Mouse (Mus musculus) small intestine, adult 2 months (tissue): Measurements from ENCODE around the gene G430095P16Rik. TPM values are rescaled to one million over a fixed set of nuclear protein-coding genes. Genes with fewer than 3 reads are reported as not detected.

ENCODE experiments used
- H3K27ac ChIP-seq: fragments of 200-500 bp; 2 replicates; pipeline ENCODE4 v1.5.1; 2012; ENCODE audit warnings: low read depth, low read length, control low read depth, inconsistent platforms; ENCODE audit not compliant: insufficient read depth
- H3K27me3 ChIP-seq: fragments of 200-500 bp; 2 replicates; pipeline ENCODE4 v1.6.1; 2012; ENCODE audit warnings: mild to moderate bottlenecking, moderate library complexity, low read length, inconsistent platforms; ENCODE audit not compliant: control insufficient read depth, insufficient read depth
- H3K36me3 ChIP-seq: fragments of 200-500 bp; 2 replicates; pipeline ENCODE4 v1.6.1; 2012; ENCODE audit warnings: mild to moderate bottlenecking, low read length, control low read depth, inconsistent platforms; ENCODE audit not compliant: control insufficient read depth, insufficient read depth
- H3K4me1 ChIP-seq: fragments of 200-500 bp; 2 replicates; pipeline ENCODE4 v1.6.1; 2012; ENCODE audit warnings: low read length, inconsistent platforms, mixed read lengths; ENCODE audit not compliant: control insufficient read depth, insufficient read depth, insufficient read length
- H3K4me3 ChIP-seq: fragments of 200-500 bp; 2 replicates; pipeline ENCODE4 v1.5.1; 2012; ENCODE audit warnings: low read depth, mild to moderate bottlenecking, control low read depth, inconsistent platforms, low read length, moderate library complexity
- CTCF ChIP-seq: fragments of 200-500 bp; IDR thresholded peaks from 2 replicates; pipeline ENCODE4 v1.5.1; 2012; ENCODE audit warnings: low read depth, mild to moderate bottlenecking, control low read depth, inconsistent platforms, low read length, moderate library complexity, mixed read lengths; ENCODE audit not compliant: insufficient replicate concordance, insufficient read length; ENCODE audit errors: extremely low read depth
- POLR2A ChIP-seq: fragments of 200-500 bp; IDR thresholded peaks from 2 replicates; pipeline ENCODE4 v1.6.1; 2012; ENCODE audit warnings: low read depth, mild to moderate bottlenecking, control low read depth, inconsistent platforms, low read length, moderate library complexity
- WGBS: fragments of 180-500 bp; shearing (Covaris S2); methylation state at CpG from one replicate; pipeline ENCODE4 v1.1.7; 2018; 5-methylcytosine and 5-hydroxymethylcytosine counted together
- polyA plus RNA-seq: library from polyadenylated mRNA; depleted of rRNA; stranded (reverse); fragments of >200 nt; gene quantifications from 2 replicates; pipeline ENCODE4 v1.2.3, GENCODE M21; 2012; rRNA removed

The G430095P16Rik gene
- 0.30 TPM in 2 replicates for polyA plus RNA-seq

DNA sequence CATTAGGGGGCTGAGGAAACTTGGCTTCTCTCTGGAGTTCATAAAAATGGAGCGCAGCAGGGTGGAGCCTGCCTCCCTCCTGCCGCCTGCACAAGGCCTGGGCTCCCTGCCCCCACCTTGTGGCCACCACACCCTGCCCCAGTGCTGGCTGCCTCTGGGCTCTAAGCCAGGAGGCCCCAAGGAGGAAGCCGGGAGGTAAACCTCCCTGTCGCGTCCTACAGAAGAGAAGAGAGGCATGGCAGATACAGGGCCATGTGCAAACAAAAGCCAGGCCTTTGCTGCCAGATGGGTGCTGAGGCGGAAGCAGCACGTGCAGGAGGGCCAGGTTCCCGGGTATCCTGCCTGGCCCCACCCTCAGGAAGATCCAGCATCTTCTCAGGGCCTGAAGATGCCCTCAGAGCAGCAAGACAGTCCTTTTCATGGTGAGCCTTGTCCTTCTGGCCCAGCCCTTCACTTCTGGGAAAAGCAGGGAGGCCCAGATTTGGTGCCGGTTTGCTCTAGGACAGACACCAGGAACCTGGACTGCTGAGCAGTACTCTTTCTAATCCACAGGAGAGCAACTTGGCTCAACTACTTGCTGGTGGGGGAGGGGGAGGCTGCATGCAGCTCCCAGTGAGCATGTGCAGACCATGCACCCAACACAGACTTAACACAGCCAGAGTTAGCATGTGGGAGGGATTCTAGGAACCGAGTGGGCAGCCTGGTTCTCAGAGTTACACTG, at the start of gene G430095P16Rik:
Gene G430095P16Rik, plus strand, starts transcription at position 158 of the 721 bp plus-strand sequence.
- TF ChIP-seq POLR2A (no peak), CTCF (0 out of 2 replicates have a peak, but pooled peaks have one; percentile 13)
- Histone ChIP-seq H3K4me1 (peaks cover 19% of the 10 kb centered on the region), H3K27me3 (no peaks in the 10 kb centered on the region), H3K4me3 (peak within 1 kb of the TSS; percentile 1; the same call in 1 of the 2 replicates), H3K36me3 (peaks cover 21% of the 10 kb centered on the region), H3K27ac (peak within 1 kb of the TSS; percentile 44)
- WGBS: 7% methylated on average over 10 of the region's 10 CpGs

DNA sequence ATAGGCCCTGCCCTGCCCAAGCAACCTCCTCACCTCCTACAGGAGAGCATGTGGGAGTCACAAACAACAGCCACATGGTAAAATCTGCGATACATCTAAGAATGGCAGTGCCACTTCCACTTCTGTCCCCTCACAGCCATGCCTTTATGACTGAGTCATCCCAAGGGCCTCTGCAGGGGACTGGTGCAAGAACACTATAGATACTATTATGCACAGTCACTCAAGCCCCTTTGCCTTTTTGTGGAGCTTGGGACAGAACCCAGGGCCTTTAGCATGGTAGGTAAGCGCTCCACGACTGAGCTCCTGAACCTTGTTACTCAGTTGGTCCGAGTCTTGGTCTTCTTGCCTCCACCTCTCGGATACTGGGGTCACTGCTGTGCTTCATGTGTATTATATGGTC, 45.5 kb upstream of the G430095P16Rik start:
- no peak for TF ChIP-seq POLR2A
- 89% methylated on average over 5 of the region's 5 CpGs for WGBS
- no peaks in the 10 kb centered on the region for H3K27me3 ChIP-seq
- no peak overlapping the region for H3K27ac ChIP-seq
- no peaks in the 10 kb centered on the region for H3K4me1 ChIP-seq
- no peak overlapping the region for H3K4me3 ChIP-seq
- peaks cover 44% of the 10 kb centered on the region for H3K36me3 ChIP-seq

DNA sequence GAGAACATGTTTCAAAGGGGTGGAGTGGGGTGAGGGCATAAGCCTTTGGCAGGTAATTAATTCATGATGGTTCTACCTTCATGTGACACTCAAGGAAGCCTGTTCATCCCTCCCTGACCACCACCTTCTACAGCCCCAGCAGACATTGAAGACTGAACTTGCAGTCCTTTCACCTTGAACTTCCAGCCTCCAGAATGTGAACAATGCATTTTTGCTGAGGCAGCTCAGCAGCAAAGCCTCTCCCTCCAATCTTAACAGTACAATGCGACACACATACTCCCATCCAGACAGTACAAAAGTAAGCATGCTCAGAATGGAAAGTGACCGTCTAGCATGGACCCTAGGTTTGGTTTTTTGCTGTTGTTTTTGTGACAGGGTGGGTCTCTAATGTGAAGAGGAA, 41.3 kb upstream of the G430095P16Rik start:
- Histone ChIP-seq H3K4me3 (no peak overlapping the region), H3K27me3 (no peaks in the 10 kb centered on the region), H3K4me1 (peaks cover 11% of the 10 kb centered on the region; the same call in 1 of the 2 replicates), H3K36me3 (peaks cover 8% of the 10 kb centered on the region; the same call in 1 of the 2 replicates), H3K27ac (no peak overlapping the region)
- WGBS: 81% methylated on average over 2 of the region's 2 CpGs
- TF ChIP-seq POLR2A: no peak
- TF ChIP-seq CTCF: no peak

DNA sequence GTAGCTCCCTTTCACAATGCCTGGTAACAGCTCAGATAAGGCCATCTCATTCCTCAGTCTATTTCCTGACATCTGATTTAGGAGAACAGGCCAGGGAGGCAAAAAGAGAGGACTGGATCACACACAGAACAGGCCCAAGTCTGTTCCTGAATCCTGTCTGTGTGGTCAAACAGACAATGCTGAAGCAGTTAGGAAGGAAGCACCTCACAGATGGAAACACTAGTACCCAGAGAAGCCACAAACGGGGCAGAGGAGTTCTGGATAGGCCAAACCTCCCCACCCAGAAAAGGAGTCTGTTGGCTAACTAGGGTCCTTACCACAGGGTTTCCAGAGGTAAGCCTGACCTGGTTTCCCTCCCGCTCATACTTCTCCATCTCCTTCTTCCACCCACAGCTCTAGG, 40.5 kb upstream of the G430095P16Rik start:
- WGBS: 82% methylated on average over 2 of the region's 2 CpGs
- no peak for TF ChIP-seq POLR2A
- no peak overlapping the region for H3K27ac ChIP-seq
- H3K4me3 ChIP-seq: no peak overlapping the region
- H3K4me1 ChIP-seq: peaks cover 13% of the 10 kb centered on the region; the same call in 1 of the 2 replicates
- H3K27me3 ChIP-seq: no peaks in the 10 kb centered on the region
- H3K36me3 ChIP-seq: peaks cover 4% of the 10 kb centered on the region; the same call in 1 of the 2 replicates

DNA sequence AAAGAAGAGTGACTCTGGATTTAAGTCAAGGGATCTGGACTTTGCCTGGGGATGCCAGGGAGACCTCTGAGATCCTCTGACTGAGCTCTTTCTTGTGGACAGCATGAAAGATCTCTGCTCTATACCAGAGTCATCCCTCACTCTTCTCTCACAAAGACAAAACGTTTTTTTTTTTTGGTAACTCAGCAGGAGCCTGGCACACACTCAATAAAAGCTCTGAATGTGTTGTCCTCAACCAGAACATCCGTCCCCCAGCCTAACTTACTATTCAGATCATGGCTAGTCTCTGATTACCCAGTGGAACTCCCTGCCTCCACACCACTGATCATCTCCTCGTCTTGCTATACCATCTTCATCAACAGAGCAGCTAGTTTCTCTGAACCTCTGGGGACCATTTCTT, 38.3 kb upstream of the G430095P16Rik start:
- no peak overlapping the region for H3K4me3 ChIP-seq
- H3K4me1 ChIP-seq: peaks cover 13% of the 10 kb centered on the region
- H3K36me3 ChIP-seq: peaks cover 4% of the 10 kb centered on the region; the same call in 1 of the 2 replicates
- no peaks in the 10 kb centered on the region for H3K27me3 ChIP-seq
- TF ChIP-seq POLR2A: no peak
- 62% methylated on average over 3 of the region's 3 CpGs for WGBS
- no peak overlapping the region for H3K27ac ChIP-seq

DNA sequence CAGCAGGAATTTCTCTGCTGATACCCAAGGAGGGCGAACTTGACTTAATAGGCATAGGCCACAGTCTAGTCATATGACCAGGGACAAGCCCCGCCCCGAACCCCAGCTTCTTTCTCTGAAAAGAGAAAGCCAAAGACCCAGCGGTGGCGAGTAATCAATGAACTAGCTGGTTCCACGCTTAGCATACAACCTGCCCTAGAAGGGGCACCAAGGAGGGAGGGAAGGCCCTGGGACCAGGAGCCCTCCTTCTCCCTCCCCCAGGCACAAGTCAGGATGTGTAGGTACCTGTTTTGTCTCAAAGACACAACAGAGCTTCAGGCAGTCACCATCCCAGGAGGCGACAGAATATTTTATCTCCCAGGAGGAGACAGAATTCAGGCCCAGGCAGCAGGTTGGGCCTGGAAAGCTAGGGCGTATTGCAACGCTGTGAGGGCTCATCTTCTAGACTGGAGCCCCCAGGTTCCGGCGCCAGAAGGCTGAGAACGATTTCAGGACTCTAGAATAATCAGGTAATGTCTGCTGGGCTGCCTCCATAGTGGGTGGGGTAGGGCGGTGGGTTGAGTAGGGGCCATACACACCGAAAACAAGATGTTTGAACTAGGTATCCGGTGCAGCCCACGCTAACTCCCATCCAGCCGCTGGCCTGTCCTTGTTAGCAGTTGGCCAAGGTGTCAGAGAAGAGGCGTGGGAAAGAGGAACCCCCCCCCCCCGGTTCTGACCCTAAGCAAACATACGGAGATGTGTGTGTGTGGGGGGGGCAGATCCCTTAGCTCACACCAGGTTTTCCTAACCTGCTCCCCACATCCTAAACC, 36.4 kb upstream of the G430095P16Rik start, which contains the start of gene Trmt1:
Gene Trmt1, plus strand, starts transcription at position 117 of the 812 bp plus-strand sequence.
- H3K27me3 ChIP-seq: no peaks in the 10 kb centered on the region
- H3K27ac ChIP-seq: peak within 1 kb of the TSS; percentile 52
- TF ChIP-seq POLR2A (no peak), CTCF (no peak)
- peaks cover 7% of the 10 kb centered on the region; the same call in 1 of the 2 replicates for H3K36me3 ChIP-seq
- peak within 1 kb of the TSS; percentile 99 for H3K4me3 ChIP-seq
- H3K4me1 ChIP-seq: peaks cover 18% of the 10 kb centered on the region
- 4% methylated on average over 20 of the region's 20 CpGs for WGBS

DNA sequence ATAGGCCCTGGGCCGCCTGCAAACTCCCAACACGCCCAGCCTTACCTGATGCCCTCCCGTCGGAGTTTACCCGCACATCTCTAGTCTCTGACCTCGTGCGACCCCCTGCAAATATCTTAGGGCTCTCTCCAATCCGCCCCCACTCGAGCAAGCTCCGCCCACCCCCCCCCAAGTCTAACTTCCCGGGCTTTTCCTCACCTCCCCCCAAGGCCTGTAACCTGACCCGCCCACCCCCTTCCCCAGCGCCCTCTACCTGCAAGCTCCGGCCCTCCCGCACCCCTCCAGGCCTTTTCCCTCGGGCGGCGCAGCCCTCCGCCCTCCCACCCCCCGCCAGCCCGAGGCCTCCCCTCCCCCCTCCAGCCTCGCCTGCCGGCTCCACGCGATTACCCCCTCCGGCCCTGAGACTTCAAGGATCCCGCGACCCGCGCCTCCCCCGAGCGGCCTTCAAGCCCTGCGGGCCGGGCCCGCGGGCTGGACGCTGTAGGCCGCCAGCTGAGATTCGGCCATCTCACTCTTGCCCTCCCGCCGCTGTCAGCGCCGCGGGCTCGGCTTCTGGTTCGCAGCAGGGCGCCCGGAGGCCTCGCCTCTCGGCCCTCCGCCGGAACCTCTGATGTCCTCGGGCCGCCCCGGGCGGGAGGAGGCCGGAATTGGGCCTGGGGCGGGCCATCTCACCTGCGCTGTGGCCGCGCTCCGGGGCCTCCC, 35.7 kb upstream of the G430095P16Rik start:
- H3K27ac ChIP-seq: peak overlapping the region; percentile 59
- peak overlapping the region; percentile 99 for H3K4me3 ChIP-seq
- TF ChIP-seq CTCF: no peak
- no peak for TF ChIP-seq POLR2A
- H3K36me3 ChIP-seq: peaks cover 8% of the 10 kb centered on the region; the same call in 1 of the 2 replicates
- H3K27me3 ChIP-seq: no peaks in the 10 kb centered on the region
- WGBS: 1% methylated on average over 61 of the region's 62 CpGs
- peaks cover 18% of the 10 kb centered on the region for H3K4me1 ChIP-seq
